Mouse (Mus musculus): ENCODE data around the gene Cacng3. TPM values are rescaled to one million over a fixed set of nuclear protein-coding genes. Genes with fewer than 3 reads are reported as not detected.

Cacng3 gene
- polyA plus RNA-seq, 1 experiment, result not detected

GRCm38 (mm10) chr7:122667903-122668302, 2.4 kb upstream of the Cacng3 start:
- Histone ChIP-seq H3K4me3 (ENCODE audit: control insufficient read depth, low read depth, low read length) (no peak overlapping the region), H3K27ac (ENCODE audit: control insufficient read depth, insufficient read depth, low read depth, low read length) (no peak overlapping the region), H3K4me1 (ENCODE audit: control insufficient read depth, insufficient read depth, low read length) (peaks cover 3% of the 10 kb centered on the region), H3K27me3 (ENCODE audit: control insufficient read depth, insufficient read depth, low read length) (no peaks in the 10 kb centered on the region), H3K36me3 (ENCODE audit: control insufficient read depth, insufficient read depth, low read length) (no peaks in the 10 kb centered on the region)
- TF ChIP-seq CTCF (IDR thresholded peaks at IDR 0.05; ENCODE audit: control insufficient read depth, insufficient read depth, insufficient replicate concordance, low read depth, low read length) (peak; percentile 48; the same call in 1 of the 2 replicates), POLR2A (IDR thresholded peaks at IDR 0.05; ENCODE audit: control insufficient read depth, low read depth, low read length) (no peak)

- peaks cover 3% of the 10 kb centered on the region for H3K4me1 ChIP-seq (ENCODE audit: control insufficient read depth, insufficient read depth, low read length)
- H3K27ac ChIP-seq (ENCODE audit: control insufficient read depth, insufficient read depth, low read depth, low read length), result no peak overlapping the region
- H3K4me3 ChIP-seq (ENCODE audit: control insufficient read depth, low read depth, low read length), result no peak overlapping the region
- no peaks in the 10 kb centered on the region for H3K36me3 ChIP-seq (ENCODE audit: control insufficient read depth, insufficient read depth, low read length)
- H3K27me3 ChIP-seq (ENCODE audit: control insufficient read depth, insufficient read depth, low read length), result no peaks in the 10 kb centered on the region
- TF ChIP-seq CTCF (IDR thresholded peaks at IDR 0.05; ENCODE audit: control insufficient read depth, insufficient read depth, insufficient replicate concordance, low read depth, low read length) (no peak), POLR2A (IDR thresholded peaks at IDR 0.05; ENCODE audit: control insufficient read depth, low read depth, low read length) (no peak)
These were observed 765 bp downstream of the Cacng3 start for GRCm38 (mm10) chr7:122670873-122671641.

- no peaks in the 10 kb centered on the region for H3K27me3 ChIP-seq (ENCODE audit: control insufficient read depth, insufficient read depth, low read length)
- no peak overlapping the region for H3K27ac ChIP-seq (ENCODE audit: control insufficient read depth, insufficient read depth, low read depth, low read length)
- H3K4me1 ChIP-seq (ENCODE audit: control insufficient read depth, insufficient read depth, low read length), result peaks cover 3% of the 10 kb centered on the region
- no peak overlapping the region for H3K4me3 ChIP-seq (ENCODE audit: control insufficient read depth, low read depth, low read length)
- TF ChIP-seq POLR2A (IDR thresholded peaks at IDR 0.05; ENCODE audit: control insufficient read depth, low read depth, low read length), result no peak
- TF ChIP-seq CTCF (IDR thresholded peaks at IDR 0.05; ENCODE audit: control insufficient read depth, insufficient read depth, insufficient replicate concordance, low read depth, low read length), result no peak
- no peaks in the 10 kb centered on the region for H3K36me3 ChIP-seq (ENCODE audit: control insufficient read depth, insufficient read depth, low read length)
These were observed 2.7 kb downstream of the Cacng3 start for GRCm38 (mm10) chr7:122672981-122673380.

GRCm38 (mm10) chr7:122675207-122675606, 4.9 kb downstream of the Cacng3 start:
- Histone ChIP-seq H3K36me3 (ENCODE audit: control insufficient read depth, insufficient read depth, low read length) (no peaks in the 10 kb centered on the region), H3K27ac (ENCODE audit: control insufficient read depth, insufficient read depth, low read depth, low read length) (no peak overlapping the region), H3K4me3 (ENCODE audit: control insufficient read depth, low read depth, low read length) (no peak overlapping the region), H3K27me3 (ENCODE audit: control insufficient read depth, insufficient read depth, low read length) (no peaks in the 10 kb centered on the region), H3K4me1 (ENCODE audit: control insufficient read depth, insufficient read depth, low read length) (peaks cover 3% of the 10 kb centered on the region)
- TF ChIP-seq CTCF (IDR thresholded peaks at IDR 0.05; ENCODE audit: control insufficient read depth, insufficient read depth, insufficient replicate concordance, low read depth, low read length) (no peak), POLR2A (IDR thresholded peaks at IDR 0.05; ENCODE audit: control insufficient read depth, low read depth, low read length) (no peak)

GRCm38 (mm10) chr7:122701751-122702150, 31.5 kb downstream of the Cacng3 start:
- Histone ChIP-seq H3K4me1 (ENCODE audit: control insufficient read depth, insufficient read depth, low read length) (no peaks in the 10 kb centered on the region), H3K27me3 (ENCODE audit: control insufficient read depth, insufficient read depth, low read length) (no peaks in the 10 kb centered on the region), H3K36me3 (ENCODE audit: control insufficient read depth, insufficient read depth, low read length) (no peaks in the 10 kb centered on the region), H3K27ac (ENCODE audit: control insufficient read depth, insufficient read depth, low read depth, low read length) (no peak overlapping the region), H3K4me3 (ENCODE audit: control insufficient read depth, low read depth, low read length) (no peak overlapping the region)
- TF ChIP-seq POLR2A (IDR thresholded peaks at IDR 0.05; ENCODE audit: control insufficient read depth, low read depth, low read length) (no peak), CTCF (IDR thresholded peaks at IDR 0.05; ENCODE audit: control insufficient read depth, insufficient read depth, insufficient replicate concordance, low read depth, low read length) (no peak)

- no peak overlapping the region for H3K27ac ChIP-seq (ENCODE audit: control insufficient read depth, insufficient read depth, low read depth, low read length)
- H3K4me3 ChIP-seq (ENCODE audit: control insufficient read depth, low read depth, low read length), result no peak overlapping the region
- no peaks in the 10 kb centered on the region for H3K27me3 ChIP-seq (ENCODE audit: control insufficient read depth, insufficient read depth, low read length)
- TF ChIP-seq POLR2A (IDR thresholded peaks at IDR 0.05; ENCODE audit: control insufficient read depth, low read depth, low read length) (no peak), CTCF (IDR thresholded peaks at IDR 0.05; ENCODE audit: control insufficient read depth, insufficient read depth, insufficient replicate concordance, low read depth, low read length) (no peak)
- H3K36me3 ChIP-seq (ENCODE audit: control insufficient read depth, insufficient read depth, low read length), result no peaks in the 10 kb centered on the region
- no peaks in the 10 kb centered on the region for H3K4me1 ChIP-seq (ENCODE audit: control insufficient read depth, insufficient read depth, low read length)
These were observed 32.2 kb downstream of the Cacng3 start for GRCm38 (mm10) chr7:122702443-122702842.

GRCm38 (mm10) chr7:122706736-122707135, 36.4 kb downstream of the Cacng3 start:
- H3K4me1 ChIP-seq (ENCODE audit: control insufficient read depth, insufficient read depth, low read length), result no peaks in the 10 kb centered on the region
- TF ChIP-seq POLR2A (IDR thresholded peaks at IDR 0.05; ENCODE audit: control insufficient read depth, low read depth, low read length), result no peak
- TF ChIP-seq CTCF (IDR thresholded peaks at IDR 0.05; ENCODE audit: control insufficient read depth, insufficient read depth, insufficient replicate concordance, low read depth, low read length), result no peak
- no peaks in the 10 kb centered on the region for H3K27me3 ChIP-seq (ENCODE audit: control insufficient read depth, insufficient read depth, low read length)
- no peak overlapping the region for H3K27ac ChIP-seq (ENCODE audit: control insufficient read depth, insufficient read depth, low read depth, low read length)
- H3K36me3 ChIP-seq (ENCODE audit: control insufficient read depth, insufficient read depth, low read length), result no peaks in the 10 kb centered on the region
- no peak overlapping the region for H3K4me3 ChIP-seq (ENCODE audit: control insufficient read depth, low read depth, low read length)
